Mouse (Mus musculus) T-cell, adult 2 months (primary cell): ENCODE measurements around the gene Lcp2.

Source experiments
- DNase-seq: peaks from one replicate; pipeline ENCODE4 v3.0.0; 2022; ENCODE audit warnings: low spot score

The Lcp2 gene

GRCm38 (mm10) chr11:34046767-34047541 lies at the start of gene Lcp2:
Lcp2 (plus strand) TSS chr11:34046920.
- DNase-seq, result no peak

DNA sequence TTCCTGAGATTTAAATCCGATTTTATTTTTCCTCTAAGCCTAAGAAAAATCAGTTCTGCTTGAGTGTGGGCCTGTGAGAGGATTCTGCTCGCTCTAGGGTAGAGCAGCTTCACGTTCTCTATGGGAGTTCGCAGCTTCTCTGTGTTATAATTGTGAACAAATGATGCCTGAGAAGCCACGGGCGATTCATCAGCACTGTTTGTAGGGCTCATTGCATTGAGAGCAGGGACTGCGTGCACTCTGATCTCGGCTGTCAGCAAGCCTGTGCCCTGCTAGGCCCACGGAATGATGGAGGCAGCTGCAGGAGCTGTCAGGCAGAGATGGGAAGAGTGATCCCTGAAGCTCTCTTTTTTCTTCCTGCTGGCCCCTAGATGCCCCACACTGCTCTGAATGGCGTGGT lies 48.5 kb upstream of the Lcp2 start:
- no peak for DNase-seq

DNA sequence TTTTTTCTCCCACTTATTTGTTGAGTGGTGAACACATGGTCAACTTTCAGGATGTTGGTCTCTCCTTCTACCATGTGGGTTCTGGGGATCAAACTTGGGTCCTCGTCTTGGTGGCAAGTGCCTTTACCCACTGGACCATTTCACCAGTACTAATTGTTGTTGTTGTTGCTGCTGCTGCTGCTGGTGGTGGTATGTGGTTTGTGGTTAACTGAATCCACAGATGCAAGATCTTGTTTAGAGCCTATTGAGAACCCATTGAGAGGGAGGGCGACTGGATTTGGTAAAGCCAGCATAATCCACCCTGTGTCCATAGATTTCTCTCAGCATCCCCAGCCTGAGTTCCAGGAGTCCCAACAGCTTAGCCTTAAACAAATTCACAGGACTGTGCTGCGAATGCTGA lies 46.3 kb upstream of the Lcp2 start:
- DNase-seq, result no peak

GRCm38 (mm10) chr11:34001938-34002592 lies 44.7 kb upstream of the Lcp2 start:
- peak; percentile 63 for DNase-seq

DNA sequence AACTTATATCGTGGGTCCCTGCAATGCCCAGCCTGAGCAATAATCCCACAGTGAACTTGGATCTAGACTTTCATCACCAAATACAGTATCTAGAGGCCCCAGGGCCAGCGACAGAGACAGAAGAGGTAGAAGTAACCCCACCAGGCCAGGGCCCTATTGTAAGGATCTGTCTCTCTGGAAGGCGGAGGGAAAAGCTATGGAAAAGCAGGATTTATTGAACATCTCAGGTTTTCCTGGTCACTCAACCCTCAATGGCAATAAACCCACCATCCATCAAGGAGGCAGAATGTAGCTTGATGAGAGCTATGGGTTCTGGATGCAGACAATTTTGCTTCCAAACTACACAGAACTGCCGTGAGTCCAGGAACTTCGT lies 44.1 kb upstream of the Lcp2 start:
- DNase-seq, result no peak

GRCm38 (mm10) chr11:34007616-34008015 lies 39.1 kb upstream of the Lcp2 start:
- DNase-seq, result no peak

- peak; percentile 66 for DNase-seq
Measured at GRCm38 (mm10) chr11:34008214-34008613, 38.5 kb upstream of the Lcp2 start.

DNA sequence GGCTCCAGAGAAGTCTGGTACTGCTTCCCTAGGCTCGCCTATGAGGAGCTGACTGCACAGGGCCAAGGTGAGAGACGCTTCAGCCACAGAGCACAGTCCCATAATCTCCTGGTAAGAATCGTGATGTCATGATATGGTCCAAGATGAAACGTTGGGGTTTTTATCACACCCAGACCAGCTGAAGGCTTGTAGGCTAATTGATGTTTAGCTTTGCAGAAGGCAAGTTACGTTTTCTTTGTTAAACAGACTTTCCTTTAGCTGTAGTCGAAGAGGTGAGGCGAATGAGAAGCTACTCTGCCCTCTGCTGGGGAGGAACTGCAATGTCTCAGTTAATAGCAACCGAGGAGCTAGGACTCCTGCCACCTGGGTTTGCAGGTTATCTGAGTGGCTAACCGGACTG lies 38.0 kb upstream of the Lcp2 start:
- DNase-seq, result peak; percentile 78

DNA sequence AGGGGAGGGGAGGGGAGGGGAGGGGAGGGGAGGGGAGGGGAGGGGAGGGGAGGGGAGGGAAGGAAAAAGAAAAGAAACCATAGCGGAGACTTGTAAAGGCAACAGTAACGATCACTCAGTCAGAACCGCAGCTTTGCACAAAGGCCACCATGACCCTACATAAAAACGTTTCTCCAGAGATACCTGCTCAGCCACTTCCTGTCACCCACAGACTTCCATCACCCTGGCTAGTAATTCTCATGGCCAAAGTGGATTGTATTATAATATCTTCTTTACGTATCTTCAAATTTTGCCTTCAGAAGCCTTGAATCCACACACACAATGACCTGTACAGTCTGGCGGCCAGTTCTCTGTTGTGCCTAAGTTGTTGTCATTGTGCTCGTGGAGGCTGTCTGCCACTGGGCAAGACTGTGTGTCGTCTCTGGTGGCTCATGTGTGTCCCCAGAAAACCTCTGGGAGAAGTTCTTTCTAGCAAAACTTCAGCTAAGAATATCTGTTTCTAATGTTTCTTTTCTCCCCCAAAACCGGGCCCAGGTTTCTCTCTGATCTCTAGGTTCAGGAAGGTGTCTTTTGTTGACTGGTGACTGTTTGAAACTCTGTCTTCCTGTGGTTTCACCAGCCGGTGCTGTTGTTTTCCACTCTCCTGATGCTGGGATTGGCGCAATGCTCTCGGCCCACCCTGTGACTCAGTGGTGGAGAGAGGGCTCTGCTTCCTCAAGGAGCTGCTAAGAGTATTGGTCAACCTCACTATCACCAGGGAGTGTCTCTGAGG lies 37.2 kb upstream of the Lcp2 start:
- DNase-seq, result peak; percentile 59

DNA sequence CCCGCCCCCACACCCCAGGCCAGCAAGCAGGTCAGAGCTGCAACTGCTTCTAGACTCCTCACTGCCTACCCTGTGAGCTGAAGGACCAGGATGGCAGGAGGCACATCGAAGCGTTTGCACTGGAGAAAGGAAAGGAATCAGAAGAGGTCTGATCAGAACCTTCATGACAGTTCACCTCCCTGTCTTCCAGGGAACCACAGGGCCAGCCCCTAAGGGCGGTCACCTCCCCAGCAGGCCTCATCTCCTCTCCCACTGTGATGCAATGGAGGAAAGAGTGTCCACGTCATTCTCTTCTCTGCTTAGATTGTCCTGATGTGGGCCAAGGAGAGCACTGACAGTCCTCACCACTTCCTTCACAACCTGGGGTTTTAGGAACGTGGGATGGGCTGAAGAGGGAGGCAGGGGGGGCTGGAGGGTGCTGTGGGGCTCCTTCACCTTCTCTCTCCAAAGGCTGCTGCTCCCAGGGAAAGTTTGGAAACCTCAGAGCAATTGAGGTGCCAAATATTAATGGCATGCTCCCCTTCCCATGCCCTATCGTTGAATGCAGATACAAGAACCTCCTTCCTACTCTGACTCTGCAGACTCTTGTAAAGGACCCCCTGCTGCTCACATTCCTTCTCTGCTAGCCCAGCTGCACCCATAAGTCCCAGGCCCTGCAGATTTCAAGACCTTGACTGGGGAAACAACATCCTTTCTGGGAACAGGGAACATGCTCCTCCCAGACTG lies 36.4 kb upstream of the Lcp2 start:
- DNase-seq, result peak; percentile 74

GRCm38 (mm10) chr11:34010859-34011172 lies 35.9 kb upstream of the Lcp2 start:
- DNase-seq, result peak; percentile 70

- no peak for DNase-seq
Measured at GRCm38 (mm10) chr11:34012007-34012652, 34.6 kb upstream of the Lcp2 start.

DNA sequence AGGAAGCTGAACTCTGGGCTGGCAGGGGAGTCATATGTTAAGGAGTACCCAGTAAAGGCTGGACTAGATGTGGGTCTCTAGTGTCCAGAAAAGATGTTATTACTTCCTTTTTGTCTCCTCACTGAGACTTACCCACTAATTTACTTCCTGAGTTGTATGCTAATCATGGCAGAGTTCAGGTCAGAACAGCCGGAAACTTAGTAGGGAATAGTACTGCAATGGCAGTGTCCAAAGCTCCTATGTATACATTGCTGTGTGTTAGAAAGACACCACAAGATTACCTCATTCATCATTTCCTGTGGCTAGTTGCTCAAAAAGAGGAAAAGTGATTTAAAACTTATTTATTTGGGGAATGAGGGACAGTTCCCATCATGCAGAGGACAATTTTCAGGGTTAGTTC lies 21.6 kb upstream of the Lcp2 start:
- no peak for DNase-seq

- no peak for DNase-seq
Measured at GRCm38 (mm10) chr11:34029658-34030057, 17.1 kb upstream of the Lcp2 start.

DNA sequence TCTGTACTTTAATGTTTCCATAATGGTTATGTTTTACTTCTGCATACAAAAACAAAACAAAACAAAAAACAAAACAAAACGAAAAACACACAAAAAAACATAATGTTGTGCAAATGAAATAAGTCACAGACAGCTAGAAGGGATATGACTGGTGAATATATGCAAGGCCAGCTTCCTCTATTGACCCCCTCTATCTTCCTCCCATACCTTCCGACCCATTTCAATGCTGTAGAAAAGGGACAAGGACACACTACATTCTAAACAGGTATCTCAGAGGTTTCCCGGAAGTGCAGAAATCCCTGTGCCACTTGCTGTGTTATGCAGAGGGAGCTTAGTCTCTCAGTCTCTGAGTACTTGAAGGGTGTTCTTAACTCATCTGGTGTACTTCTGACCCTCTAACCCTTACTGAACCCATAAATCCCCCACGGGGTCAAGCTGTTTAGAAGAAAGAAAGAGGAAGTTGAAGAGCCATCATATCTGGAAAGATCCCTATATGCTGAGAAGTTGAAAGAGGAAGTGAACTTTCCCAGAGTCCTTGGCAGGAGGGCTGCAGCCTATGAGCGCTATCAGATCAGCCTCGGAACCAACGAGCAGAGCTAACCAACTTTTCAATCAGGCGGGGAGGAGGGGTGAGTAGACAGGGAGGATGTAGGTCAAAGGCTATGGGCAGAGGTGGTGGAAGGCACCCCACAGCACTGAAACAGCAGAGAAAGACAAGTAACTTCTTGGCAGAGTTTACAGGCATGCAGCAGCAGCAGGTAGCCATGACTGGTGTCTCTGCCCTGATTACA lies 15.5 kb upstream of the Lcp2 start:
- DNase-seq, result peak; percentile 60

GRCm38 (mm10) chr11:34034008-34034505 lies 12.7 kb upstream of the Lcp2 start:
- peak; percentile 38 for DNase-seq

DNA sequence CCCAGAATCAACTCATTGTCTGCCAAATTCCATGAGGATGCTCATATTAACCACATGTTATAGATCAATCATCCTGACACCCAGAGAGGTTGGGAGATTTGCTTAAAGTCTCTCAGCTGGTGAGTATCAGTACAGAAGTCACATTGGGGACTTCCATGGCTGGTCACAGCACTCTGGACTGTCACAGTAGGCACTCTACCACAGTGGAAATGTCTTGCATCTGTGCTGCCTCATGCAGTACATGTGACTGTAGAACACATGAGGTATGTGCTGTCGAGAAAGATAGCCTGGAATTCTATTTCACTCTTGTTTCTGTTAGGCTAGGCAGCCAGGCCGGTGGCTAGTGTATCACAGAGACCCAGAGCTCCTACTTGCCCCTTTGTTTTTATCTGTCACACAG lies 11.9 kb upstream of the Lcp2 start:
- DNase-seq, result no peak

- DNase-seq, result no peak
Measured at GRCm38 (mm10) chr11:34035909-34036658, 10.6 kb upstream of the Lcp2 start.

GRCm38 (mm10) chr11:34040061-34040460 lies 6.7 kb upstream of the Lcp2 start:
- DNase-seq, result no peak

DNA sequence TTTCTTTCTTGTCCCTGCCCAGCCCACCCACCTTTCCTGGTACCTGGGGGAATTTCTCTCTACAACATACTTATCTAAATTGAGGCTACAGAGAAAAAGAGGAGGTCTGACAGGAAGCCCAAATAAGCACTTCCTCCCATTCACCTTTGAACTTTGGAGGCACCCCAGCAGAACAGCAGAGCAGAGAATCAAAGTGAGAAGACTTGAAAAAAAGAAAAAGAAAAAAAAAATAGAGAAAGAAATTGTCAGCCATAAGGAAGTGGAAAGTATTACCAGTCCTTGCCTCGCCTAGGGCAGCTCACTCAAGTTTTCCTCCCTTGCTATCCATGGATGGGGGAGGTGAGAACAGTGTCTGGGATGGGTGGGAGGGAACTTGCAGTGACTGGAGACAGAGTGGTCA lies 3.9 kb upstream of the Lcp2 start:
- DNase-seq, result peak; percentile 80
